Mouse (Mus musculus) B cell, adult (primary cell): ENCODE measurements around the gene Wdr61. TPM values are rescaled to one million over a fixed set of nuclear protein-coding genes. Genes with fewer than 3 reads are reported as not detected.

ENCODE experiments used
- total RNA-seq: library from RNA; stranded (reverse); gene quantifications from 4 replicates; pipeline ENCODE4 v1.2.4, GENCODE M21; 2023; ENCODE audit not compliant: inconsistent age

Gene Wdr61
- total RNA-seq = 58.8 to 66.4 TPM (median 63.2 TPM) in 4 replicates

DNA sequence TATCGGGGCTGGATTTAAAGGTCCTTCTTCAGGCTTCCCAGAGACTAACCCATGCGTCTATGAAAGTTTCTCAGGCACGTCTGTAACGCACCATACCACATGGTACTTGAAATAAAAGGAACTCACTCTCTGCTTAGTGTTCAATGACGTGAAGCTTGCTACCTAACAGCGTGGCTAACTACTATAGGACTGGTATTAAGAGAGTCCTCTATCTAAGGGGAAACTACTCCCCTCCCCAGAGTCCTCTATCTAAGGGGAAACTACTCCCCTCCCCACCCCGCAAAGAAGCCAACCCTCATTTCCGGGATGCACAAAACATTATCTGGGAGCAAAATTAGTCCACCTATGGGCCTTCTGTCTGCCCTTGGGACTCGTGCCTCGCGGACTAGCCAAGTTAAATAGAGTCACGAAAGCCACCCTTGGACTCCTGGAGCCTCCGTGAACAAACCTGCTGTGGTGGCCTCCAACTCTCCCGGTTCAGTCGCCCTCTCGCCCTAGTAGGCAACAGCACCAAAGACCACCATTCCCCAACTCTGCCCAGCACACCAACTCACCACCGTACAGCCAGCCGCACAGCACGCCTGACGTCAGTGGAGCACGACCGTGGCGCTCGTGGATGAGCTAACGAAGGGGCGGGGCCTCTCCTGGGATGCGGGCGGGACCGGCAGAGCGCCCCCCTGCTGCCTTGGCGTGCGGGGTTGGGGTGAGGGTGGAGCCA lies at the start of gene Wdr61:
Wdr61 (minus strand) TSS at position 599 of the 718 bp plus-strand sequence.

GRCm38 (mm10) chr9:54764561-54765217 lies 30.4 kb upstream of the Wdr61 start, which contains the start of gene Crabp1:
TSS of gene Crabp1 (plus strand) at chr9:54764748.

GRCm38 (mm10) chr9:54698318-54699086 lies 35.8 kb downstream of the Wdr61 start, which contains the start of gene Dnaja4:
TSS of gene Dnaja4 (plus strand) at chr9:54698873.

Other genes with a start within 250 kb of the Wdr61 start
- 0.36 to 1.9 TPM (median 0.91 TPM) in 4 replicates for gene Dmxl2, start 232.9 kb downstream of the Wdr61 start, total RNA-seq
- not detected in 4 replicates for gene Sh2d7, start 195.5 kb downstream of the Wdr61 start, total RNA-seq
- gene Cib2, start 174.3 kb downstream of the Wdr61 start, total RNA-seq = 1.4 to 3.6 TPM (median 2.5 TPM) in 4 replicates
- 38.5 to 41.4 TPM (median 40.7 TPM) in 4 replicates for gene Idh3a, start 148.2 kb downstream of the Wdr61 start, total RNA-seq
- 0.30 TPM in 1 of 4 replicates, not detected in the others for gene Acsbg1, start 72.6 kb downstream of the Wdr61 start, total RNA-seq
- gene Dnaja4, start 35.6 kb downstream of the Wdr61 start, total RNA-seq = 0.96 to 2.3 TPM (median 1.8 TPM) in 4 replicates
- gene Crabp1, start 30.2 kb upstream of the Wdr61 start, total RNA-seq = not detected in 4 replicates
- 48.7 to 53.0 TPM (median 50.0 TPM) in 4 replicates for gene Ireb2, start 129.3 kb upstream of the Wdr61 start, total RNA-seq
- 0.90 to 1.3 TPM (median 1.2 TPM) in 4 replicates for gene Hykk, start 182.8 kb upstream of the Wdr61 start, total RNA-seq
- 90.9 to 104 TPM (median 94.0 TPM) in 4 replicates for gene Psma4, start 216.3 kb upstream of the Wdr61 start, total RNA-seq
- 0.71 to 1.2 TPM in 2 of 4 replicates, not detected in the others for gene AY074887, start 216.5 kb upstream of the Wdr61 start, total RNA-seq
- not detected in 4 replicates for gene Chrna5, start 246.4 kb upstream of the Wdr61 start, total RNA-seq